Mouse (Mus musculus) cerebellum, adult 2 months (tissue): ENCODE results near the gene Ankrd16.

ENCODE experiments used
- CTCF ChIP-seq: fragments of 200-500 bp; IDR thresholded peaks from 2 replicates; pipeline ENCODE4 v1.5.1; 2011; ENCODE audit warnings: low read depth, mild to moderate bottlenecking, control low read depth, low read length, moderate library complexity, borderline replicate concordance; ENCODE audit not compliant: insufficient read depth
- POLR2A ChIP-seq: fragments of 200-500 bp; IDR thresholded peaks from 2 replicates; pipeline ENCODE4 v1.6.1; 2011; ENCODE audit warnings: low read length, control low read depth, borderline replicate concordance; ENCODE audit not compliant: insufficient read depth

GRCm38 (mm10) chr2:11738794-11739193 is 38.9 kb upstream of the Ankrd16 start:
- TF ChIP-seq POLR2A (no peak), CTCF (no peak)
